Mouse (Mus musculus) MN1 (cell line): ENCODE measurements at regions not wholly inside any gene's neighbourhood (a gene's known extent, or its start where the extent isn't known, plus 50 kb on each side); places are given as distances from the start of the nearest gene placed in this dataset.

Experiments used
- DNase-seq: peaks from one replicate; pipeline ENCODE4 v3.0.0-alpha.2; 2016; ENCODE audit warnings: low spot score

- no peak for DNase-seq
Observed at GRCm38 (mm10) chr5:112179213-112180057, 72.9 kb downstream of the Cryba4 start.

GRCm38 (mm10) chr5:112182775-112183174 is 69.5 kb downstream of the Cryba4 start:
- no peak for DNase-seq

GRCm38 (mm10) chr5:112195667-112196066 is 56.7 kb downstream of the Cryba4 start:
- no peak for DNase-seq
